Mouse (Mus musculus) ES-E14 (cell line): ENCODE data around the gene Ugt1a10.
"Not testable (repeated sequence)": the region's sequence is repeated elsewhere in the genome, so short reads cannot be mapped to it uniquely, and the experiment has no call there.

ENCODE experiments used
- CHD2 ChIP-seq: IDR thresholded peaks from 2 replicates; pipeline ENCODE4 v1.6.1; 2014; ENCODE audit warnings: mild to moderate bottlenecking, low read depth, low read length, inconsistent platforms
- HCFC1 ChIP-seq: IDR thresholded peaks from 2 replicates; pipeline ENCODE4 v1.6.1; 2012; ENCODE audit warnings: low read length, inconsistent platforms, borderline replicate concordance; ENCODE audit not compliant: insufficient read depth
- MAFK ChIP-seq: IDR thresholded peaks from 2 replicates; pipeline ENCODE4 v1.6.1; 2014; ENCODE audit warnings: mild to moderate bottlenecking, low read depth, low read length, inconsistent platforms; ENCODE audit not compliant: insufficient read depth
- ZC3H11A ChIP-seq: IDR thresholded peaks from 2 replicates; pipeline ENCODE4 v1.6.1; 2012; ENCODE audit warnings: low read depth, mild to moderate bottlenecking, inconsistent platforms, low read length, borderline replicate concordance
- ZNF384 ChIP-seq: IDR thresholded peaks from 2 replicates; pipeline ENCODE4 v1.6.1; 2012; ENCODE audit warnings: low read depth, low read length, inconsistent platforms

GRCm38 (mm10) chr1:88066472-88067102 is 11.4 kb downstream of the Ugt1a10 start:
- not testable (repeated sequence) for TF ChIP-seq HCFC1, ZC3H11A, ZNF384, MAFK, CHD2
